Mouse (Mus musculus): ENCODE measurements at regions not wholly inside any gene's neighbourhood (a gene's known extent, or its start where the extent isn't known, plus 50 kb on each side); places are given as distances from the start of the nearest gene placed in this dataset.

DNA sequence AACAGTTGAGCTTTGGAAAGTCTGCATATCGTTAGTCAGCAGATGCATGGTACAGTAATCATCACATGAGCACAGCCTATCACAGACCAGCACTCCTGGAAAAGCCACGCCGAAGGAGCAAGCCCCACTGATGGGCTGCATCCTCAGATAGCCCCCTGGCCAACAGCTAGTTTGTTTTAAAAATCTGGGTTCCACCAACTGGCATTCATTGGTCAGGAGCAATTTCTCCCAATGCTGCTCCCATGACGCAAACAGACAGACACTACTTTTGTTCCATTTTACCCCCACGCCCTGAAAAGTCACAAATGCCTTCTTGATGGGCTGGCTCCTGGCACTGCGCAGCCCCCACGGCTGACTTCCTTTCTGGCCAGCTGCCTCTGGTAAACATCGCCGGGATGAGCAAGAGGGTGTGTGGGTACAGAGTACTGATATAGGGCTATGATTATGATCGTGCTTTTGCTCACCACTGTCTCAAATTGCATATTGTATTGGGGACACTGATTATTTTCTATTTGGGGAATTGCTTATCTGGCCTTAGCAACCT lies 95.0 kb upstream of the Egflam start:
- Histone ChIP-seq H3K9ac (ENCODE audit: low read length) (no peak overlapping the region), H3K4me3 (ENCODE audit: control insufficient read depth in 1 of 2, insufficient read depth in 1 of 2, low read depth in 1 of 2, low read length in 2 of 2) (no peak overlapping the region), H3K4me1 (ENCODE audit: control insufficient read depth in 2 of 2, insufficient read depth in 2 of 2, low read length in 2 of 2) (no peaks in the 10 kb centered on the region), H3K9me3 (ENCODE audit: control insufficient read depth, low read length) (no peaks in the 10 kb centered on the region), H3K27me3 (ENCODE audit: control insufficient read depth, insufficient read depth, low read length) (no peaks in the 10 kb centered on the region), H3K27ac (replicated peaks in 1 of 2; ENCODE audit: control insufficient read depth in 1 of 2, insufficient read depth in 1 of 2, low read depth in 2 of 2, low read length in 2 of 2) (no peak overlapping the region), H3K36me3 (ENCODE audit: control insufficient read depth, insufficient read depth, low read length) (no peaks in the 10 kb centered on the region), H3K4me2 (ENCODE audit: low read length) (no peak overlapping the region)
- no peak for ATAC-seq (ENCODE audit: insufficient number of reproducible peaks, insufficient read depth, low FRiP score, low read depth)
- WGBS, result 67% methylated on average over 10 of the region's 10 CpGs

GRCm38 (mm10) chr15:7497852-7498251 lies 99.7 kb upstream of the Egflam start:
- Histone ChIP-seq H3K4me2 (ENCODE audit: low read length) (no peak overlapping the region), H3K4me1 (ENCODE audit: control insufficient read depth in 2 of 2, insufficient read depth in 2 of 2, low read length in 2 of 2) (no peaks in the 10 kb centered on the region), H3K4me3 (ENCODE audit: control insufficient read depth in 1 of 2, insufficient read depth in 1 of 2, low read depth in 1 of 2, low read length in 2 of 2) (no peak overlapping the region), H3K9ac (ENCODE audit: low read length) (no peak overlapping the region), H3K9me3 (ENCODE audit: control insufficient read depth, low read length) (no peaks in the 10 kb centered on the region), H3K36me3 (ENCODE audit: control insufficient read depth, insufficient read depth, low read length) (no peaks in the 10 kb centered on the region), H3K27me3 (ENCODE audit: control insufficient read depth, insufficient read depth, low read length) (no peaks in the 10 kb centered on the region), H3K27ac (replicated peaks in 1 of 2; ENCODE audit: control insufficient read depth in 1 of 2, insufficient read depth in 1 of 2, low read depth in 2 of 2, low read length in 2 of 2) (no peak overlapping the region)
- 87% methylated on average over 4 of the region's 4 CpGs for WGBS
- ATAC-seq (ENCODE audit: insufficient number of reproducible peaks, insufficient read depth, low FRiP score, low read depth), result no peak

DNA sequence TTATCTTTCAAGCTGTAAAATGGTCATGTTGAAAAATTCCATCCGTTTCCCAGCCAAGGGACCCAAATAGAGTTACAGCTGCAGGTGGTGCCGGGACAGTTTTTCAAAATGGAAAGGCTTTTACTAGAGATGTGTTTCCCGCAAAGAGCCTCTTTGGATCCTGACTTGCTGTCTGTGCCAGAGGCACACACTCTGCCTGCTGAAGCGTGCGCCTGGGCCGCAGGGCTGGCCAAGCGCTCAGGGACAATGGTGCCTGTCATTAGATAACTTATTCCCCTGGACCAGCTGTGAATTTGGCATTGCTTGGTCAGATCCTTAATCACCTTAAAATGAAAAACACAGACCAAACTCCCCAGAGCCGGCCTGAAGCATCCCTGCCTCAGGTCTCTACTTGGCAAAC lies 110.3 kb upstream of the Egflam start:
- H3K27ac ChIP-seq (replicated peaks in 1 of 2; ENCODE audit: control insufficient read depth in 1 of 2, insufficient read depth in 1 of 2, low read depth in 2 of 2, low read length in 2 of 2), result no peak overlapping the region
- no peak overlapping the region for H3K4me2 ChIP-seq (ENCODE audit: low read length)
- H3K4me3 ChIP-seq (ENCODE audit: control insufficient read depth in 1 of 2, insufficient read depth in 1 of 2, low read depth in 1 of 2, low read length in 2 of 2), result no peak overlapping the region
- H3K9ac ChIP-seq (ENCODE audit: low read length), result no peak overlapping the region
- no peak for ATAC-seq (ENCODE audit: insufficient number of reproducible peaks, insufficient read depth, low FRiP score, low read depth)
- no peaks in the 10 kb centered on the region for H3K9me3 ChIP-seq (ENCODE audit: control insufficient read depth, low read length)
- 76% methylated on average over 8 of the region's 8 CpGs for WGBS
- H3K27me3 ChIP-seq (ENCODE audit: control insufficient read depth, insufficient read depth, low read length), result no peaks in the 10 kb centered on the region
- no peaks in the 10 kb centered on the region for H3K4me1 ChIP-seq (ENCODE audit: control insufficient read depth in 2 of 2, insufficient read depth in 2 of 2, low read length in 2 of 2)
- no peaks in the 10 kb centered on the region for H3K36me3 ChIP-seq (ENCODE audit: control insufficient read depth, insufficient read depth, low read length)

DNA sequence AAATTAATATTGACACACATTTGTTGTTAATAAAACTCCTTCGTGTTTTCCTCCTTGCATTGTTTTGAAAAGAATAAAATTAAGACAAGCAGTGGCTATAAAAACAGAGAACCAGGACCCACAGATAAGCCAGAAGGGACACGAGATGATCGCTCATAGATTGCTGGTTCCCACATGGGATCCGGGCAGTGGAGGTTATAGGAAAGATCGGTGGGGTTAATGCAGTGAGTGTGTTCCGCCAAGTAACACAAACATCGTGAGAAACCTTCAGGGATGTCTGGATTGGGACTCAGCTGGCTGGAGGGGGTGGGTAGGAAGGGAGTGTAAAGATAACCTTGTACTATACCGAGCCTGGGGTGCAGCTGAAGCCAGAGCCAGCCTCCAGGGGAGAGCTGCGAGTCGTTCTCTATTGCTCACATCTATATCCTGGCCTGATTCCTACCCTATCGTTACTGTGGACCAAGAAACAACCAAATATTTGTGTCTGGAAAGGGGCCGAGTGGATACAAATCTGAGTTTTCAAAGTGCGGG lies 116.6 kb upstream of the Egflam start:
- Histone ChIP-seq H3K4me3 (ENCODE audit: control insufficient read depth in 1 of 2, insufficient read depth in 1 of 2, low read depth in 1 of 2, low read length in 2 of 2) (no peak overlapping the region), H3K9me3 (ENCODE audit: control insufficient read depth, low read length) (no peaks in the 10 kb centered on the region), H3K36me3 (ENCODE audit: control insufficient read depth, insufficient read depth, low read length) (no peaks in the 10 kb centered on the region), H3K27me3 (ENCODE audit: control insufficient read depth, insufficient read depth, low read length) (no peaks in the 10 kb centered on the region), H3K4me1 (ENCODE audit: control insufficient read depth in 2 of 2, insufficient read depth in 2 of 2, low read length in 2 of 2) (no peaks in the 10 kb centered on the region), H3K27ac (replicated peaks in 1 of 2; ENCODE audit: control insufficient read depth in 1 of 2, insufficient read depth in 1 of 2, low read depth in 2 of 2, low read length in 2 of 2) (no peak overlapping the region), H3K9ac (ENCODE audit: low read length) (no peak overlapping the region), H3K4me2 (ENCODE audit: low read length) (no peak overlapping the region)
- whole genome bisulfite sequencing, result 68% methylated on average over 13 of the region's 13 CpGs
- ATAC-seq (ENCODE audit: insufficient number of reproducible peaks, insufficient read depth, low FRiP score, low read depth), result no peak

DNA sequence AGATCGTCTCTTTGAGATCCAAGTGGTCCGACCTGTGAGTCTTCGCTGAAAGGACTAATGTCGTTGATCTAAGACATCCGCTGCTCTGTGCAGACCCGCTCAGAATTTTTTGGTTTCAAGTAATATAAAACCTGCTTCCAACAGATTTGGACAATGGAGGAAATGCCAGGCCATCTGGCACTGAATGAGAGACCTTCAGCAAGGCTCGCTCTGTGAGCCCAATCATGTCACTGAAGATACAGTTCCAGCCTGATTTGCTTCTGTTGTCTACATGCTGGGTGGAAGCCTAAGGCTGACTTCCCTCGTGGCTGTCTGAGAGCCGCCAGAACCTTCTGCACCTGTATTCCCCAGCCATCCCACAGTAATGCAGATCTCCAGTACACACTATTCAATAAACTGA lies 123.4 kb upstream of the Egflam start:
- H3K4me3 ChIP-seq (ENCODE audit: control insufficient read depth in 1 of 2, insufficient read depth in 1 of 2, low read depth in 1 of 2, low read length in 2 of 2), result no peak overlapping the region
- H3K9me3 ChIP-seq (ENCODE audit: control insufficient read depth, low read length), result no peaks in the 10 kb centered on the region
- 56% methylated on average over 9 of the region's 9 CpGs for WGBS
- H3K4me1 ChIP-seq (ENCODE audit: control insufficient read depth in 2 of 2, insufficient read depth in 2 of 2, low read length in 2 of 2), result no peaks in the 10 kb centered on the region
- no peak overlapping the region for H3K9ac ChIP-seq (ENCODE audit: low read length)
- H3K27me3 ChIP-seq (ENCODE audit: control insufficient read depth, insufficient read depth, low read length), result no peaks in the 10 kb centered on the region
- no peak overlapping the region for H3K4me2 ChIP-seq (ENCODE audit: low read length)
- H3K27ac ChIP-seq (replicated peaks in 1 of 2; ENCODE audit: control insufficient read depth in 1 of 2, insufficient read depth in 1 of 2, low read depth in 2 of 2, low read length in 2 of 2), result no peak overlapping the region
- ATAC-seq (ENCODE audit: insufficient number of reproducible peaks, insufficient read depth, low FRiP score, low read depth), result no peak
- H3K36me3 ChIP-seq (ENCODE audit: control insufficient read depth, insufficient read depth, low read length), result no peaks in the 10 kb centered on the region

DNA sequence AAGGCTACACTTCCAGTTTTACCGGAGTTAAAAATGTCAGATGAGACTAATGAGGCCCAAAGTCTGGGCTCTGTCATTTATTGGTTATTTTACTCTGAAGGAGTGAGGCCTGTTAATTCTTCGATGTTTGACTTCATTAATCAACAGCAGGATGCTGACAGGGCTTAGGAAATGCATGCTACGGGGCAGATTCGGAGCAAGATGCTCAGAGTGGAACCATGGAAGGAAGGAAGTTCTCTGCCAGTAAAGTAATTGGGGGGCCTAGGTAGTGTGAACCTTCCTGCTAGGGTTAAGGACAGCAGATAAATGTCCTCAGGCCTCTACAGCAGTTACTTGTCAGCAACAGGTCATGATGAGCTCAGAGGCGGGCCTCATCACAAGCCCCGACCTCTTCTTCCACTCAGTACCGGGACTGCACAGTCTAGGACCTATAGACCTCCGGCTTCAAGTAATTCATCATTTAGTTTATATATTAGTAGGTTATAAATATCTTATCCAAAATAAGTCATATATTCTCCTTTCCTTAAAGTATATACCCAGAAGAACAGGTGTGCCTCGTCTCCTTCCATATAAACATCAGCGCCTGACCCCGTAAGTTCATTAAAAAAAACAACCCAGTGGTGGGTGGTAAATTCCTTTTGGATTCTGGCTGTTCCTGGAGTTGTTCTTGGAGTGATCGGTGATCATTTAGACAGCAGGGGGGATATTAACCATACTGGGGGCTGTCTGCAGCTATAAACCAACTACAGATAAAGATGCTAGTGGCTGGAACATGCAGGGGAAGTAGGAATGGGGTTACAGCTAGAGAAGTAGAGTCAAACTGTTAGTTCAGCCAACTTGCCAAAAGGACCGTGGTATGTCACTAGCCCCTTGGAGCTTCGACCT lies 124.9 kb upstream of the Egflam start:
- H3K9ac ChIP-seq (ENCODE audit: low read length), result no peak overlapping the region
- H3K4me3 ChIP-seq (ENCODE audit: control insufficient read depth in 1 of 2, insufficient read depth in 1 of 2, low read depth in 1 of 2, low read length in 2 of 2), result no peak overlapping the region
- no peaks in the 10 kb centered on the region for H3K4me1 ChIP-seq (ENCODE audit: control insufficient read depth in 2 of 2, insufficient read depth in 2 of 2, low read length in 2 of 2)
- no peaks in the 10 kb centered on the region for H3K36me3 ChIP-seq (ENCODE audit: control insufficient read depth, insufficient read depth, low read length)
- no peaks in the 10 kb centered on the region for H3K9me3 ChIP-seq (ENCODE audit: control insufficient read depth, low read length)
- no peak overlapping the region for H3K4me2 ChIP-seq (ENCODE audit: low read length)
- 78% methylated on average over 14 of the region's 14 CpGs for WGBS
- no peak for ATAC-seq (ENCODE audit: insufficient number of reproducible peaks, insufficient read depth, low FRiP score, low read depth)
- H3K27me3 ChIP-seq (ENCODE audit: control insufficient read depth, insufficient read depth, low read length), result no peaks in the 10 kb centered on the region
- H3K27ac ChIP-seq (replicated peaks in 1 of 2; ENCODE audit: control insufficient read depth in 1 of 2, insufficient read depth in 1 of 2, low read depth in 2 of 2, low read length in 2 of 2), result no peak overlapping the region

GRCm38 (mm10) chr15:7530959-7531588 lies 132.9 kb upstream of the Egflam start:
- H3K9me3 ChIP-seq (ENCODE audit: control insufficient read depth, low read length), result no peaks in the 10 kb centered on the region
- no peak for ATAC-seq (ENCODE audit: insufficient number of reproducible peaks, insufficient read depth, low FRiP score, low read depth)
- H3K27me3 ChIP-seq (ENCODE audit: control insufficient read depth, insufficient read depth, low read length), result no peaks in the 10 kb centered on the region
- no peaks in the 10 kb centered on the region for H3K36me3 ChIP-seq (ENCODE audit: control insufficient read depth, insufficient read depth, low read length)
- no peak overlapping the region for H3K27ac ChIP-seq (replicated peaks in 1 of 2; ENCODE audit: control insufficient read depth in 1 of 2, insufficient read depth in 1 of 2, low read depth in 2 of 2, low read length in 2 of 2)
- H3K9ac ChIP-seq (ENCODE audit: low read length), result no peak overlapping the region
- peaks cover 2 to 5% of the 10 kb centered on the region in 2 experiments; a peak in 2 of 4 replicates for H3K4me1 ChIP-seq (ENCODE audit: control insufficient read depth in 2 of 2, insufficient read depth in 2 of 2, low read length in 2 of 2)
- no peak overlapping the region for H3K4me3 ChIP-seq (ENCODE audit: control insufficient read depth in 1 of 2, insufficient read depth in 1 of 2, low read depth in 1 of 2, low read length in 2 of 2)
- 20% methylated on average over 5 of the region's 5 CpGs for WGBS
- H3K4me2 ChIP-seq (ENCODE audit: low read length), result no peak overlapping the region

Data from heart, embryonic 14.5 days (tissue).